Mouse (Mus musculus): ENCODE results near the gene Gm11127. TPM values are rescaled to one million over a fixed set of nuclear protein-coding genes. Genes with fewer than 3 reads are reported as not detected.

Gm11127 gene
- polyA plus RNA-seq, 1 experiment from 2014 or later: not detected

DNA sequence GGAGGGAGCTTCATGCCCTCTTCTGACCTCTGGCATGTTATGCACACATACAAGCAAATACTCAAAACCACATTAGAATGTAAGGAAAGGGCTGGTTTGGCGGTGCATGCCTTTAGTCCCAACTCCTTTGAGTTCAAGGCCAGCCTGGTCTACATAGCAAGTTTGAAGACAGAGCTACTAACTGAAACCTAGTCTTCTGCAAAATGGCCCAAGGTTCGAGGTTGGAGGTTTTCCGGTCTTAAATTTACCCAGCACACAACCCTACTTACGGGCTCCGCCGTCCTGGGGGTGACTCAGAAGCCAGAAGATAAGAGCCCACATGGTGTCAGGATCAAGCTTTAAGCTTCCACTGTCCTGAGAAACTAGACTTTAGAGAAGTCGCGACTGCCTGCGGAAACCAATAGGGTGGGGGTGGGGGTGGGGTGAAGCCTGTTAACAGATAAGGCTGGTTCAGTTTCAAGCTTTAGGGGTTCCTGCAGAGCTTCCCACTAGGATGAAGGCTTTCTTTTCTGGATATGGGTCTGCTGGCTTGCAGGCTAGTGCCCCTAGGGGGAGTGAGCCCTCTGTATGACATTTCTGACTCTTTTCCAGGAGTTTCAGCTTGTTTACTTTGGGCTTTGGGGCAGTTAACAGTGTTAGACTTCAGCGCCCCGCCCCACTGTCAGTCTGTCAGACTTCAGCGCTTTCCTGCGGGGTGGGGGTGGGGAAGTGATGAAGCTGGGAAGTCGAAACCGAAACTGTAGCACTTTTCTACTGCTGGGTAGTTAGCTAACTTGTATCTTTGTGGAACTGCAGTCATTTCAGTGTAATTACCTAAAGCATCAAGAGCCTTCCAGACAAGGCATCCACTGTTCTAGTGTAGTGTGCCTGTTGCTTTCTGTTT, 37.7 kb downstream of the Gm11127 start, which contains the start of gene H2-T24:
H2-T24 (minus strand) TSS at position 370 of the 883 bp plus-strand sequence.
- ATAC-seq (peak; percentile 82), DNase-seq (ENCODE audit: low spot score) (peak; percentile 88)
- Histone ChIP-seq H3K27me3 (replicated peaks; ENCODE audit: insufficient read depth, low read length) (no peaks in the 10 kb centered on the region), H3K27ac (ENCODE audit: low read length) (peak within 1 kb of the TSS; percentile 75), H3K4me3 (ENCODE audit: low read depth, low read length) (peak within 1 kb of the TSS; percentile 23), H3K9me3 (ENCODE audit: low read length) (no peaks in the 10 kb centered on the region), H3K9ac (replicated peaks; ENCODE audit: low read depth) (no peak within 1 kb of the TSS), H3K4me1 (ENCODE audit: insufficient read depth, low read depth, low read length) (peaks cover 6% of the 10 kb centered on the region; the same call in 1 of the 2 replicates), H3K36me3 (ENCODE audit: insufficient read depth, low read length) (no peaks in the 10 kb centered on the region), H3K4me2 (replicated peaks; ENCODE audit: low read depth, low read length) (peak within 1 kb of the TSS; percentile 49)
- 23% methylated on average over 15 of the region's 15 CpGs for WGBS
- TF ChIP-seq EP300 (IDR thresholded peaks at IDR 0.05) (peak; percentile 72), CTCF (IDR thresholded peaks at IDR 0.05) (peak; percentile 59)

DNA sequence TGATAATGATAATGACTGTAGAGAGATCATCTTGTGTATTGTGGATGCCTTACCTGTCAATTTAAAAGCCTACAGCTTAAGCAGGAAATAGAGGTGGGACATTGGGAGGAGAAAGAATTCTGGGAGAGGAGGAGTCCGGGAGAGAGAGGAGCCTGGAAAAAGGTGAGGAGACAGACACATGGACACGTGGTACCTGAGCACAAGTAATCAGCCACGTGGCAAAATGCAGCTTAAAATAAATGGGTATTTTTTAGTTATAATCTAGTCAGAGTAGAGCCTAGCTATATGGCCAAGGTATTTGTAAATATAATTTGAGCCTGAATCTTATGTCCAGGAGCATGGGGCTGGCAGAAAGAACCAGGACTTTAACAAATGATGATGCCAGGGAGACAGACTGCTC, 38.7 kb downstream of the Gm11127 start:
- H3K4me1 ChIP-seq (ENCODE audit: insufficient read depth, low read depth, low read length): peaks cover 6% of the 10 kb centered on the region; the same call in 1 of the 2 replicates
- WGBS: 54% methylated on average over 3 of the region's 3 CpGs
- H3K36me3 ChIP-seq (ENCODE audit: insufficient read depth, low read length): no peaks in the 10 kb centered on the region; the same call in 1 of the 2 replicates
- H3K9me3 ChIP-seq (ENCODE audit: low read length): no peaks in the 10 kb centered on the region
- H3K4me2 ChIP-seq (replicated peaks; ENCODE audit: low read depth, low read length): peak overlapping the region; percentile 49
- peak overlapping the region; percentile 75; the same call in 1 of the 2 replicates for H3K27ac ChIP-seq (ENCODE audit: low read length)
- TF ChIP-seq CTCF (IDR thresholded peaks at IDR 0.05) (no peak), EP300 (IDR thresholded peaks at IDR 0.05) (no peak)
- peak overlapping the region; percentile 23 for H3K4me3 ChIP-seq (ENCODE audit: low read depth, low read length)
- no peak for DNase-seq (ENCODE audit: low spot score)
- no peaks in the 10 kb centered on the region for H3K27me3 ChIP-seq (replicated peaks; ENCODE audit: insufficient read depth, low read length)
- H3K9ac ChIP-seq (replicated peaks; ENCODE audit: low read depth): no peak overlapping the region
- no peak for ATAC-seq

DNA sequence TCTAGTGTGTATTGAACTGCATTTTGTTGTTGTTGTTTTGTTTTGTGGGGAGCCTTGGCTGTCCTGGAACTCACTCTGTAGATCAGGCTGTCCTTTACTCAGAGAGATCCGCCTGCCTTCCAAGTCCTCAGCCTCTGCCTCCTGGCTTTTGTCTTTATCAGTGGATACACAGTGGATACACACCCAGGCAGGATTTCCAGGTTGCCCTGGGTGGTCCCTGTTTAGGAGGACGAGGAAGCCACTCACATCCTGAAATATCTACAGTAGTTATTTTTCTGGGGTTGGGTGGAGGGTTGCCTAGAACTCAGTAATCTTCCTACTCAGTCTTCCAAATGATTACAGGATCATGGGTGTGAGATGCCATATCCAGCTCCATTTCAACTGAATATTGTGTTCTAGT, 39.2 kb downstream of the Gm11127 start:
- no peak for DNase-seq (ENCODE audit: low spot score)
- Histone ChIP-seq H3K27me3 (replicated peaks; ENCODE audit: insufficient read depth, low read length) (no peaks in the 10 kb centered on the region), H3K4me2 (replicated peaks; ENCODE audit: low read depth, low read length) (0 out of 2 replicates have a peak overlapping the region, but pooled peaks have one; percentile 2), H3K4me3 (ENCODE audit: low read depth, low read length) (no peak overlapping the region), H3K9me3 (ENCODE audit: low read length) (no peaks in the 10 kb centered on the region), H3K36me3 (ENCODE audit: insufficient read depth, low read length) (no peaks in the 10 kb centered on the region; the same call in 1 of the 2 replicates), H3K9ac (replicated peaks; ENCODE audit: low read depth) (no peak overlapping the region), H3K4me1 (ENCODE audit: insufficient read depth, low read depth, low read length) (peaks cover 2% of the 10 kb centered on the region; the same call in 1 of the 2 replicates), H3K27ac (ENCODE audit: low read length) (no peak overlapping the region)
- TF ChIP-seq EP300 (IDR thresholded peaks at IDR 0.05) (no peak), CTCF (IDR thresholded peaks at IDR 0.05) (no peak)
- 30% methylated on average over 2 of the region's 2 CpGs for WGBS
- ATAC-seq: 0 out of 2 replicates have a peak, but pooled peaks have one; percentile 5

DNA sequence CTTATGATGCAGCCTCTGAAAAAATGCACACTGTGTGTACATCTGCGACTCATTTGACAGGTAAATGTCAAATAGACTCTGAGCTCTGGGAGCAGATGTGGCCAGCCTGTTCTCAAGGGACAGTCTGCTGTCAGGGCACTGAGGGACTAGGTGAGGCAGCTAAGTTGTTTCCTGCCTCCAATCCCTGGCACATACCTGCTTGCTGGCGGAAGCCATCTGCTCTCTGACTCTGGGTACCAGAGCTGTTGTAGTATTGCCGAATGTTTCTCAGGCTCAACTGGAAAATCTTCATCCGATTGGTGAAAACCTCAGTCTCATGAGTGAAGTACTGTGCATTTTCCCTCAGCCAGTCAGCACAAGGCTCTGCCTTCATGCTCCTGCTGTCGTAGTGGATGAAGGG, 41.1 kb downstream of the Gm11127 start:
- Histone ChIP-seq H3K36me3 (ENCODE audit: insufficient read depth, low read length) (no peaks in the 10 kb centered on the region; the same call in 1 of the 2 replicates), H3K27me3 (replicated peaks; ENCODE audit: insufficient read depth, low read length) (no peaks in the 10 kb centered on the region), H3K4me1 (ENCODE audit: insufficient read depth, low read depth, low read length) (no peaks in the 10 kb centered on the region), H3K27ac (ENCODE audit: low read length) (no peak overlapping the region), H3K4me3 (ENCODE audit: low read depth, low read length) (no peak overlapping the region), H3K9ac (replicated peaks; ENCODE audit: low read depth) (no peak overlapping the region), H3K4me2 (replicated peaks; ENCODE audit: low read depth, low read length) (no peak overlapping the region), H3K9me3 (ENCODE audit: low read length) (no peaks in the 10 kb centered on the region)
- no peak for TF ChIP-seq EP300 (IDR thresholded peaks at IDR 0.05)
- TF ChIP-seq CTCF (IDR thresholded peaks at IDR 0.05): no peak
- DNase-seq (ENCODE audit: low spot score) (no peak), ATAC-seq (no peak)
- 85% methylated on average over 5 of the region's 5 CpGs for WGBS

DNA sequence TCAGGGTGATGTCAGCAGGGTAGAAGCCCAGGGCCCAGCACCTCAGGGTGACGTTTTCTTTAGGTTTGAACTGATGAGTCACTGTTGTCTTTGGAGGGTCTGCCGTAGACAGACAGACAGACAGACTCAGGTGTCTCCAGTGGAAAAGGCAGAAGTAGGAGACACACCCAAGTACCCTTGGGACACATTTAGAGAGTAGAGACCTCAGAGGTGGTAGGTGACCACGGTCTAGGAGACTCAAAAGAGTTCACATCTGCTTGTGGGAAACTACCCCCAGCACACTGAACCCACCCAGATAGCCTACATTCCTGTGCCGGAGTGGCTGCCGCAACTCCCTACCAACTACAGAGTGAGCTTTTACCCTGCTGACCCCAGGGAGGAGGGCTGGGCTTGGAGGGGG, 43.2 kb downstream of the Gm11127 start:
- no peaks in the 10 kb centered on the region; the same call in 1 of the 2 replicates for H3K36me3 ChIP-seq (ENCODE audit: insufficient read depth, low read length)
- no peaks in the 10 kb centered on the region for H3K4me1 ChIP-seq (ENCODE audit: insufficient read depth, low read depth, low read length)
- 89% methylated on average over 5 of the region's 5 CpGs for WGBS
- TF ChIP-seq CTCF (IDR thresholded peaks at IDR 0.05): no peak
- no peaks in the 10 kb centered on the region for H3K9me3 ChIP-seq (ENCODE audit: low read length)
- no peak overlapping the region for H3K27ac ChIP-seq (ENCODE audit: low read length)
- no peak overlapping the region for H3K9ac ChIP-seq (replicated peaks; ENCODE audit: low read depth)
- no peak overlapping the region for H3K4me3 ChIP-seq (ENCODE audit: low read depth, low read length)
- no peaks in the 10 kb centered on the region for H3K27me3 ChIP-seq (replicated peaks; ENCODE audit: insufficient read depth, low read length)
- no peak overlapping the region for H3K4me2 ChIP-seq (replicated peaks; ENCODE audit: low read depth, low read length)
- DNase-seq (ENCODE audit: low spot score): no peak
- no peak for ATAC-seq

Other genes with a start within 250 kb of the Gm11127 start
- 205 and 234 TPM in 2 replicates for gene Ier3, start 236.7 kb downstream of the Gm11127 start, polyA plus RNA-seq (2015; fragmentation: Nextera tagmentation; extraction: Ambion mirVana)
- gene Flot1, start 235.1 kb downstream of the Gm11127 start, polyA plus RNA-seq (2015; fragmentation: Nextera tagmentation; extraction: Ambion mirVana): 106 and 117 TPM in 2 replicates
- gene Tubb5, start 220.1 kb downstream of the Gm11127 start, polyA plus RNA-seq (2015; fragmentation: Nextera tagmentation; extraction: Ambion mirVana): 292 and 298 TPM in 2 replicates
- 2.8 and 3.1 TPM in 2 replicates for gene Mdc1, start 216.9 kb downstream of the Gm11127 start, polyA plus RNA-seq (2015; fragmentation: Nextera tagmentation; extraction: Ambion mirVana)
- 21.4 and 22.9 TPM in 2 replicates for gene Nrm, start 197.1 kb downstream of the Gm11127 start, polyA plus RNA-seq (2015; fragmentation: Nextera tagmentation; extraction: Ambion mirVana)
- gene Ppp1r18, start 192.8 kb downstream of the Gm11127 start, polyA plus RNA-seq (2015; fragmentation: Nextera tagmentation; extraction: Ambion mirVana): 23.4 and 25.4 TPM in 2 replicates
- 22.3 and 25.8 TPM in 2 replicates for gene Dhx16, start 178.6 kb downstream of the Gm11127 start, polyA plus RNA-seq (2015; fragmentation: Nextera tagmentation; extraction: Ambion mirVana)
- 15.9 and 18.5 TPM in 2 replicates for gene 2310061I04Rik, start 160.9 kb downstream of the Gm11127 start, polyA plus RNA-seq (2015; fragmentation: Nextera tagmentation; extraction: Ambion mirVana)
- gene Atat1, start 148.3 kb downstream of the Gm11127 start, polyA plus RNA-seq (2015; fragmentation: Nextera tagmentation; extraction: Ambion mirVana): 19.3 and 24.6 TPM in 2 replicates
- 40.7 and 44.8 TPM in 2 replicates for gene Mrps18b, start 142.0 kb downstream of the Gm11127 start, polyA plus RNA-seq (2015; fragmentation: Nextera tagmentation; extraction: Ambion mirVana)
- gene Ppp1r10, start 141.9 kb downstream of the Gm11127 start, polyA plus RNA-seq (2015; fragmentation: Nextera tagmentation; extraction: Ambion mirVana): 21.4 and 23.5 TPM in 2 replicates
- 61.2 and 67.8 TPM in 2 replicates for gene Abcf1, start 88.6 kb downstream of the Gm11127 start, polyA plus RNA-seq (2015; fragmentation: Nextera tagmentation; extraction: Ambion mirVana)
- gene Gnl1, start 78.5 kb downstream of the Gm11127 start, polyA plus RNA-seq (2015; fragmentation: Nextera tagmentation; extraction: Ambion mirVana): 29.6 and 32.1 TPM in 2 replicates
- 12.6 and 12.9 TPM in 2 replicates for gene Prr3, start 78.1 kb downstream of the Gm11127 start, polyA plus RNA-seq (2015; fragmentation: Nextera tagmentation; extraction: Ambion mirVana)
- gene H2-T24, start 37.8 kb downstream of the Gm11127 start, polyA plus RNA-seq (2015; fragmentation: Nextera tagmentation; extraction: Ambion mirVana): 2.7 and 3.7 TPM in 2 replicates
- gene H2-T23, start 25.5 kb downstream of the Gm11127 start, polyA plus RNA-seq (2015; fragmentation: Nextera tagmentation; extraction: Ambion mirVana): 50.4 and 53.1 TPM in 2 replicates
- gene H2-T22, start 15.6 kb downstream of the Gm11127 start, polyA plus RNA-seq (2015; fragmentation: Nextera tagmentation; extraction: Ambion mirVana): 23.9 and 24.4 TPM in 2 replicates
- not detected in 2 replicates for gene Gm6034, start 15.4 kb downstream of the Gm11127 start, polyA plus RNA-seq (2015; fragmentation: Nextera tagmentation; extraction: Ambion mirVana)
- not detected in 2 replicates for gene Gm19684, start 63.3 kb upstream of the Gm11127 start, polyA plus RNA-seq (2015; fragmentation: Nextera tagmentation; extraction: Ambion mirVana)
- not detected in 2 replicates for gene Gm7030, start 71.1 kb upstream of the Gm11127 start, polyA plus RNA-seq (2015; fragmentation: Nextera tagmentation; extraction: Ambion mirVana)
- gene Gm8909, start 110.2 kb upstream of the Gm11127 start, polyA plus RNA-seq (2015; fragmentation: Nextera tagmentation; extraction: Ambion mirVana): 6.7 and 9.6 TPM in 2 replicates
- gene H2-T3, start 131.9 kb upstream of the Gm11127 start, polyA plus RNA-seq (2015; fragmentation: Nextera tagmentation; extraction: Ambion mirVana): 0.12 TPM in 2 replicates
- gene Rpp21, start 199.7 kb upstream of the Gm11127 start, polyA plus RNA-seq (2015; fragmentation: Nextera tagmentation; extraction: Ambion mirVana): 129 and 146 TPM in 2 replicates
- gene Trim39, start 213.9 kb upstream of the Gm11127 start, polyA plus RNA-seq (2015; fragmentation: Nextera tagmentation; extraction: Ambion mirVana): 9.2 and 10.4 TPM in 2 replicates
- not detected in 2 replicates for gene H2-M10.2, start 228.1 kb upstream of the Gm11127 start, polyA plus RNA-seq (2015; fragmentation: Nextera tagmentation; extraction: Ambion mirVana)

All from lung, postnatal 0 days (tissue).